Mouse (Mus musculus) hindbrain, embryonic 11.5 days (tissue): ENCODE results near the gene Ltbp4. TPM values are rescaled to one million over a fixed set of nuclear protein-coding genes. Genes with fewer than 3 reads are reported as not detected.

ENCODE experiments used
- ATAC-seq: fragments of 200-750 bp; cut with Nextera tagmentation; 2 replicates; pipeline ENCODE4 v1.8.0; 2017; ENCODE audit warnings: mild to moderate bottlenecking, moderate TSS enrichment, moderate library complexity; ENCODE audit not compliant: low FRiP score
- DNase-seq: peaks from one replicate; pipeline ENCODE4 v3.0.0-alpha.2; 2015; ENCODE audit warnings: low spot score
- H3K27ac ChIP-seq: fragments of 300-500 bp; sonication (generic); 2 replicates; pipeline ENCODE4 v1.5.1; 2014; ENCODE audit warnings: mild to moderate bottlenecking, low read depth, low read length
- H3K27me3 ChIP-seq: fragments of 300-500 bp; sonication (generic); 2 replicates; pipeline ENCODE4 v1.6.1; 2014; ENCODE audit warnings: mild to moderate bottlenecking, low read length, moderate library complexity, mixed read lengths; ENCODE audit not compliant: control insufficient read depth, insufficient read depth
- H3K36me3 ChIP-seq: fragments of 300-500 bp; sonication (generic); 2 replicates; pipeline ENCODE4 v1.6.1; 2014; ENCODE audit warnings: mild to moderate bottlenecking, low read length, moderate library complexity, mixed read lengths; ENCODE audit not compliant: control insufficient read depth, insufficient read depth
- H3K4me1 ChIP-seq: fragments of 300-500 bp; sonication (generic); replicated peaks from 2 replicates; pipeline ENCODE4 v1.6.1; 2014; ENCODE audit warnings: low read length, mixed read lengths; ENCODE audit not compliant: control insufficient read depth, insufficient read depth
- H3K4me2 ChIP-seq: fragments of 300-500 bp; sonication (generic); replicated peaks from 2 replicates; pipeline ENCODE4 v1.6.1; 2014; ENCODE audit warnings: mild to moderate bottlenecking, low read depth, low read length
- H3K4me3 ChIP-seq: fragments of 300-500 bp; sonication (generic); 2 replicates; pipeline ENCODE4 v1.5.1; 2014; ENCODE audit warnings: low read depth, low read length
- H3K9ac ChIP-seq: fragments of 300-500 bp; sonication (generic); 2 replicates; pipeline ENCODE4 v1.6.1; 2014; ENCODE audit warnings: low read depth, low read length
- H3K9me3 ChIP-seq: fragments of 300-500 bp; sonication (generic); 2 replicates; pipeline ENCODE4 v1.6.1; 2016; ENCODE audit warnings: low read length; ENCODE audit not compliant: control insufficient read depth
- WGBS: fragments of 180-500 bp; shearing (Covaris S2); extraction: QIAGEN DNeasy Blood & Tissue Kit; methylation state at CpG from one replicate; pipeline ENCODE4 v1.1.7; 2014; 5-methylcytosine and 5-hydroxymethylcytosine counted together
- polyA plus RNA-seq: library from polyadenylated mRNA; unstranded; fragments of >200 nt; fragmentation: Nextera tagmentation; extraction: Ambion mirVana; gene quantifications from 2 replicates; pipeline ENCODE4 v1.2.1, GENCODE M21; 2014

Gene Ltbp4
- polyA plus RNA-seq, 1 experiment from 2014 or later: 2.4 TPM

DNA sequence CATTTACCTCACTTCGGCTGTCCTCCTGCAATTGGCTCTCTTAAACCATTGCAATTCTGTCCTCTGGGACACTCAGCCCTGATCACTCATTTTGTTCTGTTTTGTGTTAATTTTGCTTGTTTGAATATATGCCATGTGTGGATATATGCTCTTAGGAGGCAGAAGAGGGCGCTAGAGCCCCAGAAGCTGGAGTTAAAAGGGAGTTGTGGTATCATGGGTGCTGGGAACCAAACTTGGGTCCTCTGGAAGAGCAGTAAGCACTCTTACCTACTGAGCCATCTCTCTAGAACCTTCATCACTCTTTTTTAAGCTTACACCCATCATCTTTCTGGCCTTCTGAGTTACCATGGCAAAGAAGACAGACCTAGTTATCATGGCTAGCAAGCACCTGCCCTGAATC lies 21.7 kb upstream of the Ltbp4 start:
- Histone ChIP-seq H3K9ac (no peak overlapping the region), H3K9me3 (no peaks in the 10 kb centered on the region), H3K4me1 (peaks cover 5% of the 10 kb centered on the region), H3K4me2 (no peak overlapping the region), H3K27me3 (peaks cover 33% of the 10 kb centered on the region), H3K27ac (no peak overlapping the region), H3K36me3 (no peaks in the 10 kb centered on the region), H3K4me3 (no peak overlapping the region)
- ATAC-seq: no peak
- DNase-seq: no peak
- WGBS: 62% methylated on average over 2 of the region's 2 CpGs

DNA sequence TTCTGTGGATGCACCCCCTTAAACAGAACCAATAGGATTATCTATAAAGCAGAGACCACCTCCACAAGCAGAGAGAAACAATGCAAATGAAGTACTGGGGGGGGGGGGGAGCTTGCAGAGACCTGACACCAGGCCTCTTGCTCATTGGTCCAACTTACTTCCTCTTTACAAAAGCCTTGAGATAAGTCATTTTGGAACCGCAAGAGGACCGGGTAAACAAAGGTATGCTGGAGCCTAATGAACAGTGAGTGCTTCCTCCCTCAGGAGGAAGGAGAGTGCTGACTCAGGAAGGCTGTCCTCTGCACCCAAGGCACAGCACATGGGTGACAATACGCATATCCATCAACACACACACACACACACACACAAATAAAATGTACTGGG lies 20.1 kb upstream of the Ltbp4 start:
- Histone ChIP-seq H3K27me3 (peaks cover 19% of the 10 kb centered on the region), H3K9me3 (no peaks in the 10 kb centered on the region), H3K36me3 (no peaks in the 10 kb centered on the region), H3K4me3 (peak overlapping the region; percentile 13; the same call in 1 of the 2 replicates), H3K4me2 (no peak overlapping the region), H3K4me1 (peaks cover 5% of the 10 kb centered on the region; the same call in 1 of the 2 replicates), H3K9ac (no peak overlapping the region), H3K27ac (no peak overlapping the region)
- no peak for DNase-seq
- ATAC-seq: no peak
- 33% methylated on average over 3 of the region's 3 CpGs for WGBS

GRCm38 (mm10) chr7:27356861-27357594 lies 19.5 kb upstream of the Ltbp4 start, which contains the start of gene Gm20479:
Gene Gm20479, minus strand, starts transcription at chr7:27357419.
- Histone ChIP-seq H3K27ac (no peak within 1 kb of the TSS), H3K9ac (peak within 1 kb of the TSS; percentile 36), H3K4me3 (peak within 1 kb of the TSS; percentile 67), H3K27me3 (peaks cover 15% of the 10 kb centered on the region), H3K4me1 (peaks cover 5% of the 10 kb centered on the region; the same call in 1 of the 2 replicates), H3K9me3 (no peaks in the 10 kb centered on the region), H3K4me2 (peak within 1 kb of the TSS; percentile 68), H3K36me3 (no peaks in the 10 kb centered on the region)
- 6% methylated on average over 27 of the region's 27 CpGs for WGBS
- no peak for ATAC-seq
- DNase-seq: no peak

GRCm38 (mm10) chr7:27356248-27356647 lies 18.8 kb upstream of the Ltbp4 start:
- peaks cover 15% of the 10 kb centered on the region for H3K27me3 ChIP-seq
- H3K36me3 ChIP-seq: no peaks in the 10 kb centered on the region
- H3K9ac ChIP-seq: peak overlapping the region; percentile 36
- no peaks in the 10 kb centered on the region for H3K9me3 ChIP-seq
- H3K4me1 ChIP-seq: peaks cover 5% of the 10 kb centered on the region; the same call in 1 of the 2 replicates
- H3K4me2 ChIP-seq: peak overlapping the region; percentile 68
- WGBS: 3% methylated on average over 16 of the region's 16 CpGs
- no peak overlapping the region for H3K27ac ChIP-seq
- no peak for DNase-seq
- peak; percentile 63 for ATAC-seq
- H3K4me3 ChIP-seq: peak overlapping the region; percentile 67

DNA sequence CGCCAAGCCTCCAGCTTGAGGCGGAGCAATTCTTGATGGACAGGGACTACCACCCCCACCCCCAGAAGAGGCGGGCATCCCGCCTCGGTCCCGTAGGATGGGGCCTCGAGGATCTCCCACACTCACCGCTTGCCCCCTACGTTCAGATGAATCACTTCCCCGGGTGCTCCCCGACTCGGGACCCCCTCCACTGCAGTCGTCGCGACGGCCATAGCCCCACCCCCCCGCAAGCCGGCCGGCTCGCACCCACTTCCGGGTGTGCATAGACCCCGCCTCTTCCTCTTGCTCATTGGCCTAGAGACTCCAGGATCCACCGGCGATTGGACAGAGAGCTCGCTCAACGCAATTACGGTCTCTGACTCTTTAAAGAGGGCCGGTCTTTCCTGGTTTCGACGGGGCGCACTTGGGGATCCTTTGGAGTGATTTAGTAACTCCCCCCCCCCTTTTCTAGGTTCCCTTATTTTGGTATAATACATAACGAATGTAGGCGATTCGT lies 18.3 kb upstream of the Ltbp4 start, which contains the start of gene Shkbp1:
Gene Shkbp1 (minus strand): TSS at position 275 of the 496 bp plus-strand sequence.
- Histone ChIP-seq H3K4me2 (peak within 1 kb of the TSS; percentile 68), H3K9me3 (no peaks in the 10 kb centered on the region), H3K27ac (no peak within 1 kb of the TSS), H3K36me3 (no peaks in the 10 kb centered on the region), H3K9ac (peak within 1 kb of the TSS; percentile 77), H3K27me3 (peaks cover 15% of the 10 kb centered on the region), H3K4me1 (peaks cover 5% of the 10 kb centered on the region; the same call in 1 of the 2 replicates), H3K4me3 (peak within 1 kb of the TSS; percentile 67)
- WGBS: under 1% methylated on average over 34 of the region's 34 CpGs
- ATAC-seq (peak; percentile 94), DNase-seq (peak; percentile 90)

DNA sequence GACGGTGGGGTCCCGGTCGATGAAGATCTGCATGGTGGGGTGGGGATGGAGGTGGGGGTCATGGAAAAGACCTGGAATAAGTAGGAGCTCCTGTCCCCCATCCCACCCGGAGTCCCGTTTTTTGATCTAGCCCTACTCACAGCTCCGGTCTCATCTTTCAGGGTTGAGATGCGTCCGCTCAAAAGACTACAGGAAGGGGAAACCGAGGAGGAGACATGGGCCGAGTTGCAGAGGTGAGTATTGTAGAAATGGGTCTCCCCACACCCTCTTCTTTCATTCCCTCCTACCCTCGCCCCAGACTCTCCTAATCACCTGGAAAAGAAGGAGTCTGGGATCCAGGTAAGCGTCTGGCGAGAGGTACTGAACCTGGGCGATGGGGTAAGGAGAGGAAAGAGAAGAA lies 17.8 kb upstream of the Ltbp4 start:
- Histone ChIP-seq H3K9ac (peak overlapping the region; percentile 77), H3K4me2 (peak overlapping the region; percentile 68), H3K4me3 (peak overlapping the region; percentile 67), H3K4me1 (peaks cover 5% of the 10 kb centered on the region; the same call in 1 of the 2 replicates), H3K36me3 (no peaks in the 10 kb centered on the region), H3K9me3 (no peaks in the 10 kb centered on the region), H3K27me3 (peaks cover 15% of the 10 kb centered on the region), H3K27ac (no peak overlapping the region)
- DNase-seq: peak; percentile 41
- WGBS: 10% methylated on average over 14 of the region's 14 CpGs
- no peak; the same call in 1 of the 2 replicates for ATAC-seq

DNA sequence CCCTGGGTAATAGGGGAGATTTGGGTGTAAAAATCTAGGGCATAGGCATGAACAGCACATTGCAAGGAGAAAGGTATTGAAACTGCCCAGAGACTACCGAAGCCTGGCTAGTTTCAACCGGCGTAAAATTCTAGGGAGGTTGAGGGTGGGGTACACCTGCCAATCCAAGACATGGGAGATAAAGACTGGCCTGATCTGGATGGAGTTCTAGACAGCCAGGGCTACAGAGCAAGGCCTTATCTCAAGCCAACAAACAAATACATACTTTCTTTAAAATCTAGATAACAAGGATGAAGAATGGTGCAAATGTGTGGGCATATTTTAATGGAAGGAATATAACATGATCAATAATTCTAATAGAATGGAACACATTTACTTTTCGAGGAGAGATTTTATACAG lies 17.3 kb upstream of the Ltbp4 start:
- H3K9ac ChIP-seq: peak overlapping the region; percentile 77
- no peak for DNase-seq
- no peak for ATAC-seq

DNA sequence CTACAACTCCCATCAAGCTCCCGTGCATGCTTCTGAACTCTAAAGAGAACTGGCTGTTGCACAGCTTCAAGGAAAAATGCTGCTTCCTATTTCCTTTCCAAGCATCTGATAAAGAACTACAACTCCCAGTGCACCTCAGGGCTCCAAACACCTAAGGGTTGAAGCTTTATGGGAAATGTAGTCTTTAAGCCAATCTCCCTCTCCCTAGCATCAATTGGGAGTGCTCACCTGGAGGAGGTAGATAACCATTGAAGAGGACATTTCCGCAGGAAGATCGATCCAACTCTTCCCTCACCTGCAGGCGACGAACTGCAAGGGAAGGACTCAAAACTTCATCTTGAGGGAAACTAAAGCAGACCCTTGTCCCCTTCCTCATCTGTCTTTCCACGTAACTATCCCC lies 16.7 kb upstream of the Ltbp4 start:
- no peak for DNase-seq
- Histone ChIP-seq H3K36me3 (no peaks in the 10 kb centered on the region), H3K4me1 (peaks cover 5% of the 10 kb centered on the region; the same call in 1 of the 2 replicates), H3K9me3 (no peaks in the 10 kb centered on the region), H3K4me2 (peak overlapping the region; percentile 68), H3K4me3 (peak overlapping the region; percentile 67; the same call in 1 of the 2 replicates), H3K27me3 (peaks cover 15% of the 10 kb centered on the region), H3K9ac (no peak overlapping the region), H3K27ac (no peak overlapping the region)
- ATAC-seq: no peak
- 25% methylated on average over 6 of the region's 6 CpGs for WGBS

More for the DNA sequence above, 17.3 kb upstream of the Ltbp4 start:
- WGBS: 44% methylated on average over 4 of the region's 4 CpGs
- Histone ChIP-seq H3K27ac (no peak overlapping the region), H3K4me3 (peak overlapping the region; percentile 67), H3K9me3 (no peaks in the 10 kb centered on the region), H3K27me3 (peaks cover 15% of the 10 kb centered on the region), H3K4me2 (peak overlapping the region; percentile 68), H3K4me1 (peaks cover 5% of the 10 kb centered on the region; the same call in 1 of the 2 replicates), H3K36me3 (no peaks in the 10 kb centered on the region)
